In genomic region chr9:35116391-35117381, GRCm38 (mm10) we compare ENCODE assay signal across 8 mouse cellular contexts. TPM values are rescaled to one million over a fixed set of nuclear protein-coding genes. Genes with fewer than 3 reads are reported as not detected.
DNase-seq lines count a peak whose midpoint lies in the region; ATAC-seq lines count a peak whose summit lies in the region.

No protein-coding gene starts in this region.

- H3K27ac ChIP-seq in hindbrain, embryonic 11.5 days (ENCODE audit: low read depth, low read length): peak overlapping the region; percentile 58

- DNase-seq in R1 (ENCODE audit: low read depth, low spot score): peak; percentile 88
- peak; percentile 82 for DNase-seq in cerebellum, adult 9-11 months
- DNase-seq in frontal cortex, postnatal 10 days (ENCODE audit: low spot score in 2 of 2): peak; percentile 53 to 79
- DNase-seq in hindbrain, embryonic 11.5 days (ENCODE audit: low spot score): peak; percentile 83
- DNase-seq in layer of hippocampus, postnatal 36 days: peak; percentile 74 to 76
- peak; percentile 89 to 92 for DNase-seq in lung, postnatal 4 days
- peak; percentile 92 for DNase-seq in retina, postnatal 1 day
- DNase-seq in thymus, postnatal 4 days: peak; percentile 86

- H3K9ac ChIP-seq in hindbrain, embryonic 11.5 days (ENCODE audit: low read depth, low read length): peak overlapping the region; percentile 80

- no peaks in the 10 kb centered on the region for H3K27me3 ChIP-seq in hindbrain, embryonic 11.5 days (ENCODE audit: control insufficient read depth, insufficient read depth, low read length)

- peak overlapping the region; percentile 69 for H3K4me3 ChIP-seq in hindbrain, embryonic 11.5 days (ENCODE audit: low read depth, low read length)

- ATAC-seq in hindbrain, embryonic 11.5 days (ENCODE audit: low FRiP score): peak; percentile 93

- H3K4me2 ChIP-seq in hindbrain, embryonic 11.5 days (replicated peaks; ENCODE audit: low read depth, low read length): peak overlapping the region; percentile 88

- no peaks in the 10 kb centered on the region for H3K36me3 ChIP-seq in hindbrain, embryonic 11.5 days (ENCODE audit: control insufficient read depth, insufficient read depth, low read length)

- H3K9me3 ChIP-seq in hindbrain, embryonic 11.5 days (ENCODE audit: control insufficient read depth, low read length): no peaks in the 10 kb centered on the region

- peaks cover 3% of the 10 kb centered on the region; the same call in 1 of the 2 replicates for H3K4me1 ChIP-seq in hindbrain, embryonic 11.5 days (replicated peaks; ENCODE audit: control insufficient read depth, insufficient read depth, low read length)

- WGBS in hindbrain, embryonic 11.5 days: under 1% methylated on average over 64 of the region's 84 CpGs

RNA-seq across cellular contexts. Expression of gene St3gal4, which starts 2.4 kb away (rescaled TPM):
- polyA plus RNA-seq in hindbrain, embryonic 11.5 days (2014; fragmentation: Nextera tagmentation; extraction: Ambion mirVana): 11.7 and 13.7 TPM in 2 replicates
- 10 to 100 TPM; 25.0 to 25.7 TPM for total RNA-seq in layer of hippocampus, postnatal 36 days (2021)

RNA-seq across cellular contexts. Expression of gene Dcps, which starts 59.2 kb away (rescaled TPM):
- 91.3 and 95.8 TPM in 2 replicates for polyA plus RNA-seq in hindbrain, embryonic 11.5 days (2014; fragmentation: Nextera tagmentation; extraction: Ambion mirVana)
- total RNA-seq in layer of hippocampus, postnatal 36 days (2021): 10 to 100 TPM; 21.1 to 21.4 TPM

Comparison
In these comparisons a context has a peak if more than half of its experiments do, and no peak if none do; other contexts are left out.
1. Peak in every context shown above with its lines: DNase-seq, ATAC-seq, H3K4me3 ChIP-seq and H3K27ac ChIP-seq.